Mouse (Mus musculus): ENCODE data around the gene Rusc1. TPM values are rescaled to one million over a fixed set of nuclear protein-coding genes. Genes with fewer than 3 reads are reported as not detected.
"Not testable (repeated sequence)": the region's sequence is repeated elsewhere in the genome, so short reads cannot be mapped to it uniquely, and the experiment has no call there.

The Rusc1 gene
- polyA plus RNA-seq, 1 experiment = 33.6 TPM

DNA sequence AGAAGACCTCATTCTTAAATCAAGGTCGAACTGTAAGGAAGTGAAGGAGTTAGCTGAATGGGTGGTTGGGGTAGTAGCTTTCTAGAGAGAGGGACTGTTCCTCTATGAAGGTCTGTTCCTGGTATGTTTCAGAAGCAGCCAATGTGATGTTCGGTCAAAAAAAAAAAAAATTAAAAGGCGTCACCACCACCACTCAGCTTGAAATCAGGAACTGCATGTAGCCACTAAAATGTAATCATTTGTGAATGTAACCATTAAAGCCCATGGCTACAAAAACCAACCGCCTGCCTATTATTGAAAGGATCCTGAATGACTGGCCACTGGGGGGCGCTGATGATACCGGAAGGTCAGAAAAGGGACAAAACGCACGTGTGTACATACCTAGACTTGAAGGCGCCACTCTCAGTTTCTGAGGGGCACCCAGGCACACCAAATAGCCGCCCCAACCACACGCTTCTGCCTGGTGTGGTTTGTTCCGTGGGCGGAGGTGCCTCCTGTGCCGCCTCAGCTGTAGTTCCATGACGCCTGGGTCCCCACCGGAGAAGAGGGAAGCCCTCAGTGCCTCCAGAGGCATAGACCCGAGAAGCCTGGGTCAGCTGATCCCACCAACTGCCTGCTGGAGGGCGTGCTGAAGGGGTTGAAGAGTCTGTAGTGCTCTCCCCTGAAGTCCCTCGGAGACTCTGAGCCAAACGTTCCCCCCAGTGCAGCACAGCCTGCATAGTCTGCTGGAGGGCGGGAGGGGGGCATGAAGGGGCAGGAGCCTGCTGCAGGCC is 5.6 kb downstream of the Rusc1 start:
- H3K4me1 ChIP-seq (ENCODE audit: control insufficient read depth, insufficient read depth, low read length) = peaks cover 4% of the 10 kb centered on the region; the same call in 1 of the 2 replicates
- no peaks in the 10 kb centered on the region for H3K27me3 ChIP-seq (replicated peaks; ENCODE audit: control insufficient read depth, insufficient read depth, low read length)
- 27% methylated on average over 21 of the region's 21 CpGs for WGBS
- TF ChIP-seq POLR2A (IDR thresholded peaks at IDR 0.05; ENCODE audit: low read depth, low read length) = no peak
- TF ChIP-seq CTCF (conservative IDR thresholded peaks at IDR 0.05; ENCODE audit: insufficient read depth, insufficient read length, low read depth, low read length) = peak; percentile 69
- H3K4me3 ChIP-seq (ENCODE audit: insufficient read depth, low read depth, low read length) = no peak overlapping the region
- H3K27ac ChIP-seq (ENCODE audit: insufficient read depth, low read depth, low read length) = no peak overlapping the region
- H3K36me3 ChIP-seq (ENCODE audit: control insufficient read depth, insufficient read depth, low read length) = no peaks in the 10 kb centered on the region
- peak; percentile 86 for DNase-seq

DNA sequence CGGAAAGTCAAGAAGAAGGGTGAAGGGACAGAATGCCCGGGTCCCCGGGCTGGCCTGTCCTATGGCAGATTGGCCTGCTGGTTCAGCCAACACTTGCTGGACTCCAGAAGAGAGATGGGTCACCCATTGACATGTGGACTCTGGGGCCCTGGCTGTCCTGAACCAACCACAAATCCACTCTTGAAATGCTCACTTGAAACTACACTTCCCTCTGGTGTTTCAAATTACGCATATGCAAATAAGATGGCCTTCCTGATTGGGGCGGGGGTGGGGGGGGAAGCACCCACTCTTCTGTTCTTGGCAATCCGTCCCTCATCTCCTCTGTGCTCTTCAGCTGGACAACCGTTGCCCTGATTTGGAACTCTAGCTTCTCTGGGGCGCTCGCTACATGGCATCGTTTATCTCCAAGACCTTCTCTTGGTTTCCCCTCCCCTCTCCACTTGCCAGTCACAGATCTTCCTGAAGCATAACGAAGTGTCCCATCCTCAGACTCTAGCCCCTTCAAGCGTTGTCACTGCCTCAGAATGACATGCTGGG is 8.4 kb downstream of the Rusc1 start:
- Histone ChIP-seq H3K36me3 (ENCODE audit: control insufficient read depth, insufficient read depth, low read length) (no peaks in the 10 kb centered on the region), H3K4me1 (ENCODE audit: control insufficient read depth, insufficient read depth, low read length) (peaks cover 4% of the 10 kb centered on the region; the same call in 1 of the 2 replicates), H3K27me3 (replicated peaks; ENCODE audit: control insufficient read depth, insufficient read depth, low read length) (no peaks in the 10 kb centered on the region), H3K4me3 (ENCODE audit: insufficient read depth, low read depth, low read length) (no peak overlapping the region), H3K27ac (ENCODE audit: insufficient read depth, low read depth, low read length) (no peak overlapping the region)
- no peak for TF ChIP-seq POLR2A (IDR thresholded peaks at IDR 0.05; ENCODE audit: low read depth, low read length)
- no peak for TF ChIP-seq CTCF (conservative IDR thresholded peaks at IDR 0.05; ENCODE audit: insufficient read depth, insufficient read length, low read depth, low read length)
- no peak for DNase-seq
- 81% methylated on average over 12 of the region's 12 CpGs for WGBS

GRCm38 (mm10) chr3:89084133-89084532 is 9.0 kb downstream of the Rusc1 start:
- 72% methylated on average over 2 of the region's 2 CpGs for WGBS
- H3K27ac ChIP-seq (ENCODE audit: insufficient read depth, low read depth, low read length) = no peak overlapping the region
- H3K27me3 ChIP-seq (replicated peaks; ENCODE audit: control insufficient read depth, insufficient read depth, low read length) = no peaks in the 10 kb centered on the region
- no peak for DNase-seq
- H3K36me3 ChIP-seq (ENCODE audit: control insufficient read depth, insufficient read depth, low read length) = no peaks in the 10 kb centered on the region
- no peak for TF ChIP-seq POLR2A (IDR thresholded peaks at IDR 0.05; ENCODE audit: low read depth, low read length)
- no peak for TF ChIP-seq CTCF (conservative IDR thresholded peaks at IDR 0.05; ENCODE audit: insufficient read depth, insufficient read length, low read depth, low read length)
- no peak overlapping the region for H3K4me3 ChIP-seq (ENCODE audit: insufficient read depth, low read depth, low read length)
- H3K4me1 ChIP-seq (ENCODE audit: control insufficient read depth, insufficient read depth, low read length) = peaks cover 4% of the 10 kb centered on the region; the same call in 1 of the 2 replicates

DNA sequence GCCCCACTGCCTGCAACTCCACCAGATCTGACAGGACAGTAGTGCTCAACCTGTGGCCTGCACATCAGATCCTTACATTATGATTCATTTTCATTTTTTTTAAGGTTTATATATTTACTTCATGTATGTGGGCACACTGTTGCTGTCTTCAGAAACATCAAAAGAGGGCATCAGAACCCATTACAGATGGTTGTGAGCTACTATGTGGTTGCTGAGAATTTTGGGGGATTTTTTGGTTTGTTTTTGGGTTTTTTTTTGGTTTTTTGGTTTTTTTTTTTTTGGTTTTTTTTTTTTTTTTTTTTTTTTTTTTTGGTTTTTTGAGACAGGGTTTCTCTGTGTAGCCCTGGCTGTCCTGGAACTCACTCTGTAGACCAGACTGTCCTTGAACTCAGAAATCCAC is 10.8 kb downstream of the Rusc1 start:
- not testable (repeated sequence) for H3K27ac ChIP-seq (ENCODE audit: insufficient read depth, low read depth, low read length); H3K4me3 ChIP-seq (ENCODE audit: insufficient read depth, low read depth, low read length)

DNA sequence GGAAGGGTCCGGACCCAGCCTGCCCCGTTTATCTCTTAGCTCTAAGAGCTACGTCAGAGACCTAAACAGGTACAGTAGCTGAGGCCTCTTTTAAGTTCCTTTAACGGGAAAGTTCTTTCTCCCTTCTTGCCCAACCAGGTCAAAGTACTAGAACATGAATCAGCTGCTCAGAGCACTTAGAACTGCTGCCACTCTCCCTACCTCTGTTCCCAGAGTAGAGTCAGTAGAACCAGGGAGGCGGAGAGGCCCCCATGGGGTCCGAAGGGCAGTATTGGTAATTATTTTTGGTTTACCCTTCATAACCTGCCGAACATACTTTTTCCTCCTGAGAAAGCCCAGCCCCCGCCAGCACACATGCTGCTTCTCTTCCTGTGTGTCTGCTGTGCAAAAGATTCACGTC is 15.7 kb downstream of the Rusc1 start:
- TF ChIP-seq CTCF (conservative IDR thresholded peaks at IDR 0.05; ENCODE audit: insufficient read depth, insufficient read length, low read depth, low read length) (no peak), POLR2A (IDR thresholded peaks at IDR 0.05; ENCODE audit: low read depth, low read length) (no peak)
- Histone ChIP-seq H3K36me3 (ENCODE audit: control insufficient read depth, insufficient read depth, low read length) (peaks cover 5% of the 10 kb centered on the region), H3K4me3 (ENCODE audit: insufficient read depth, low read depth, low read length) (no peak overlapping the region), H3K27ac (ENCODE audit: insufficient read depth, low read depth, low read length) (no peak overlapping the region), H3K4me1 (ENCODE audit: control insufficient read depth, insufficient read depth, low read length) (no peaks in the 10 kb centered on the region), H3K27me3 (replicated peaks; ENCODE audit: control insufficient read depth, insufficient read depth, low read length) (no peaks in the 10 kb centered on the region)
- no peak for DNase-seq
- WGBS = 71% methylated on average over 9 of the region's 9 CpGs

More for the DNA sequence above, 10.8 kb downstream of the Rusc1 start:
- not testable (repeated sequence) for H3K4me1 ChIP-seq (ENCODE audit: control insufficient read depth, insufficient read depth, low read length); H3K27me3 ChIP-seq (replicated peaks; ENCODE audit: control insufficient read depth, insufficient read depth, low read length); DNase-seq; H3K36me3 ChIP-seq (ENCODE audit: control insufficient read depth, insufficient read depth, low read length)

GRCm38 (mm10) chr3:89067265-89067664 is 25.8 kb downstream of the Rusc1 start:
- no peak for DNase-seq
- Histone ChIP-seq H3K4me1 (ENCODE audit: control insufficient read depth, insufficient read depth, low read length) (no peaks in the 10 kb centered on the region), H3K27me3 (replicated peaks; ENCODE audit: control insufficient read depth, insufficient read depth, low read length) (no peaks in the 10 kb centered on the region), H3K27ac (ENCODE audit: insufficient read depth, low read depth, low read length) (no peak overlapping the region), H3K4me3 (ENCODE audit: insufficient read depth, low read depth, low read length) (no peak overlapping the region), H3K36me3 (ENCODE audit: control insufficient read depth, insufficient read depth, low read length) (peaks cover 20% of the 10 kb centered on the region)
- TF ChIP-seq CTCF (conservative IDR thresholded peaks at IDR 0.05; ENCODE audit: insufficient read depth, insufficient read length, low read depth, low read length) = no peak
- TF ChIP-seq POLR2A (IDR thresholded peaks at IDR 0.05; ENCODE audit: low read depth, low read length) = no peak

GRCm38 (mm10) chr3:89061696-89062095 is 31.4 kb downstream of the Rusc1 start:
- Histone ChIP-seq H3K4me1 (ENCODE audit: control insufficient read depth, insufficient read depth, low read length) (no peaks in the 10 kb centered on the region), H3K27me3 (replicated peaks; ENCODE audit: control insufficient read depth, insufficient read depth, low read length) (no peaks in the 10 kb centered on the region), H3K36me3 (ENCODE audit: control insufficient read depth, insufficient read depth, low read length) (peaks cover 5% of the 10 kb centered on the region), H3K4me3 (ENCODE audit: insufficient read depth, low read depth, low read length) (no peak overlapping the region), H3K27ac (ENCODE audit: insufficient read depth, low read depth, low read length) (no peak overlapping the region)
- no peak for DNase-seq
- 84% methylated on average over 3 of the region's 3 CpGs for WGBS
- TF ChIP-seq POLR2A (IDR thresholded peaks at IDR 0.05; ENCODE audit: low read depth, low read length) (no peak), CTCF (conservative IDR thresholded peaks at IDR 0.05; ENCODE audit: insufficient read depth, insufficient read length, low read depth, low read length) (no peak)

Measured in kidney, adult 2 months (tissue).